Mouse (Mus musculus) CH12.LX (cell line): ENCODE measurements around the gene Eps8. TPM values are rescaled to one million over a fixed set of nuclear protein-coding genes. Genes with fewer than 3 reads are reported as not detected.

Experiments used
- DNase-seq: peaks from one replicate; pipeline ENCODE4 v3.0.0-alpha.2; 2013; ENCODE audit errors: extremely low read depth
- H3K27ac ChIP-seq: 2 replicates; pipeline ENCODE4 v1.5.1; 2012; ENCODE audit warnings: low read depth, mild to moderate bottlenecking, control low read depth, moderate library complexity; ENCODE audit not compliant: insufficient read depth
- H3K27me3 ChIP-seq: replicated peaks from 2 replicates; pipeline ENCODE3; 2012; ENCODE audit warnings: inconsistent platforms
- H3K36me3 ChIP-seq, 2 experiments: replicated peaks in 1 of 2; 2 replicates each; pipeline versions ENCODE3 to v1.6.1; 2012; ENCODE audit warnings: inconsistent platforms in 1 of 2, low read length in 1 of 2, mild to moderate bottlenecking in 1 of 2, mixed read lengths in 1 of 2, moderate library complexity in 1 of 2; ENCODE audit not compliant: control insufficient read depth in 1 of 2, insufficient read depth in 1 of 2
- H3K4me1 ChIP-seq, 2 experiments: 2 replicates each; pipeline ENCODE4 v1.6.1; 2012; ENCODE audit warnings: inconsistent platforms in 1 of 2, moderate library complexity in 1 of 2; ENCODE audit not compliant: insufficient read depth in 2 of 2, control insufficient read depth in 1 of 2
- H3K4me2 ChIP-seq: 2 replicates; pipeline ENCODE4 v1.6.1; 2012; ENCODE audit warnings: low read depth, mild to moderate bottlenecking, control low read depth; ENCODE audit not compliant: poor library complexity, insufficient read depth, severe bottlenecking
- H3K4me3 ChIP-seq, 3 experiments: fragments of 150-350 bp in 1 of 3; sonication (generic) in 1 of 3; replicated peaks in 1 of 3; 2 replicates each; pipeline versions ENCODE3 to v1.5.1; 2011 to 2012; ENCODE audit warnings: low read depth in 2 of 3, low read length in 2 of 3, mild to moderate bottlenecking in 2 of 3, moderate library complexity in 2 of 3, control low read depth in 1 of 3, improper control_type of control experiment in 1 of 3, inconsistent platforms in 1 of 3, mixed read lengths in 1 of 3; ENCODE audit not compliant: poor library complexity in 1 of 3
- H3K79me2 ChIP-seq: replicated peaks from 2 replicates; pipeline ENCODE4 v1.6.1; 2012; ENCODE audit warnings: mild to moderate bottlenecking, moderate library complexity; ENCODE audit not compliant: control insufficient read depth, poor library complexity, insufficient read depth, severe bottlenecking; ENCODE audit errors: extremely low read depth
- H3K9ac ChIP-seq: 2 replicates; pipeline ENCODE4 v1.6.1; 2012; ENCODE audit warnings: low read depth, mild to moderate bottlenecking, control low read depth, moderate library complexity; ENCODE audit not compliant: insufficient read depth
- H3K9me3 ChIP-seq: replicated peaks from 2 replicates; pipeline ENCODE3; 2012; ENCODE audit warnings: low read length, inconsistent platforms, mixed read lengths
- CTCF ChIP-seq, 2 experiments: IDR thresholded peaks in 1 of 2; conservative IDR thresholded peaks in 1 of 2; 2 replicates each; pipeline ENCODE4 v1.5.1; 2011 to 2012; ENCODE audit warnings: low read depth in 2 of 2, low read length in 2 of 2, improper control_type of control experiment in 1 of 2, inconsistent platforms in 1 of 2, mild to moderate bottlenecking in 1 of 2, moderate library complexity in 1 of 2
- E2F4 ChIP-seq: IDR thresholded peaks from 2 replicates; pipeline ENCODE4 v1.6.1; 2011; ENCODE audit warnings: low read depth, low read length, improper control_type of control experiment; ENCODE audit not compliant: insufficient replicate concordance
- ELF1 ChIP-seq: IDR thresholded peaks from 2 replicates; pipeline ENCODE4 v1.6.1; 2014; ENCODE audit warnings: low read depth, mild to moderate bottlenecking, inconsistent platforms, low read length, improper control_type of control experiment
- EP300 ChIP-seq: IDR thresholded peaks from 2 replicates; pipeline ENCODE4 v1.6.1; 2011; ENCODE audit warnings: low read length, improper control_type of control experiment
- GABPA ChIP-seq: IDR thresholded peaks from 2 replicates; pipeline ENCODE4 v1.6.1; 2012; ENCODE audit warnings: low read depth, low read length, improper control_type of control experiment, inconsistent platforms; ENCODE audit not compliant: insufficient replicate concordance
- HCFC1 ChIP-seq: IDR thresholded peaks from 2 replicates; pipeline ENCODE4 v1.6.1; 2012; ENCODE audit warnings: low read depth, mild to moderate bottlenecking, inconsistent platforms, low read length, improper control_type of control experiment
- IRF4 ChIP-seq: IDR thresholded peaks from 2 replicates; pipeline ENCODE4 v1.6.1; 2014; ENCODE audit warnings: low read depth, mild to moderate bottlenecking, inconsistent platforms, low read length, improper control_type of control experiment
- JUND ChIP-seq: conservative IDR thresholded peaks from 2 replicates; pipeline ENCODE4 v1.6.1; 2011; ENCODE audit warnings: low read depth, low read length, improper control_type of control experiment
- KAT2A ChIP-seq: IDR thresholded peaks from 2 replicates; pipeline ENCODE4 v1.6.1; 2012; ENCODE audit warnings: low read length, improper control_type of control experiment, inconsistent platforms; ENCODE audit not compliant: insufficient replicate concordance
- MAX ChIP-seq: IDR thresholded peaks from 2 replicates; pipeline ENCODE4 v1.6.1; 2011; ENCODE audit warnings: low read length, improper control_type of control experiment
- MAZ ChIP-seq: IDR thresholded peaks from 2 replicates; pipeline ENCODE4 v1.6.1; 2012; ENCODE audit warnings: low read depth, mild to moderate bottlenecking, inconsistent platforms, low read length, improper control_type of control experiment, moderate library complexity
- MXI1 ChIP-seq: IDR thresholded peaks from 2 replicates; pipeline ENCODE4 v1.6.1; 2011; ENCODE audit warnings: mild to moderate bottlenecking, low read depth, low read length, improper control_type of control experiment
- MYC ChIP-seq: IDR thresholded peaks from 2 replicates; pipeline ENCODE4 v1.6.1; 2011; ENCODE audit warnings: low read depth, mild to moderate bottlenecking, improper control_type of control experiment, low read length
- POLR2A ChIP-seq: IDR thresholded peaks from 2 replicates; pipeline ENCODE4 v1.6.1; 2011; ENCODE audit warnings: low read depth, mild to moderate bottlenecking, improper control_type of control experiment, low read length
- POLR2AphosphoS2 ChIP-seq: IDR thresholded peaks from 2 replicates; pipeline ENCODE4 v1.6.1; 2011; ENCODE audit warnings: low read depth, low read length, improper control_type of control experiment
- RCOR1 ChIP-seq: conservative IDR thresholded peaks from 2 replicates; pipeline ENCODE4 v1.6.1; 2012; ENCODE audit warnings: low read depth, mild to moderate bottlenecking, inconsistent platforms, low read length, improper control_type of control experiment
- SIN3A ChIP-seq: IDR thresholded peaks from 2 replicates; pipeline ENCODE4 v1.6.1; 2012; ENCODE audit warnings: low read length, improper control_type of control experiment, inconsistent platforms
- TBP ChIP-seq: conservative IDR thresholded peaks from 2 replicates; pipeline ENCODE4 v1.6.1; 2011; ENCODE audit warnings: low read depth, low read length, improper control_type of control experiment
- UBTF ChIP-seq: IDR thresholded peaks from 2 replicates; pipeline ENCODE4 v1.6.1; 2012; ENCODE audit warnings: low read depth, mild to moderate bottlenecking, inconsistent platforms, low read length, improper control_type of control experiment, moderate library complexity
- USF2 ChIP-seq: conservative IDR thresholded peaks from 2 replicates; pipeline ENCODE4 v1.6.1; 2011; ENCODE audit warnings: low read depth, low read length, improper control_type of control experiment
- ZKSCAN1 ChIP-seq: IDR thresholded peaks from 2 replicates; pipeline ENCODE4 v1.6.1; 2012; ENCODE audit warnings: low read depth, inconsistent platforms, low read length, improper control_type of control experiment, borderline replicate concordance
- ZMIZ1 ChIP-seq: IDR thresholded peaks from 2 replicates; pipeline ENCODE4 v1.6.1; 2012; ENCODE audit warnings: low read depth, mild to moderate bottlenecking, inconsistent platforms, low read length, improper control_type of control experiment
- ZNF384 ChIP-seq: IDR thresholded peaks from 2 replicates; pipeline ENCODE4 v1.6.1; 2012; ENCODE audit warnings: low read depth, low read length, improper control_type of control experiment, inconsistent platforms
- dilution Hi-C: fragments of 300-500 bp; cut with MboI; formaldehyde crosslinking; loops from 2 replicates; pipeline ENCODE4 v1.14.3; 2020; ENCODE audit warnings: low sequenced_read_pairs; ENCODE audit not compliant: extremely low pct_unique_long_range_greater_than_20kb, extremely low pct_ligation_motif_present
- in situ Hi-C: fragments of 300-500 bp; cut with MboI; formaldehyde crosslinking; loops from 3 replicates; pipeline ENCODE4 v1.14.3; 2019; ENCODE audit warnings: low sequenced_read_pairs, low pct_ligation_motif_present, low pct_unique_long_range_greater_than_20kb, mixed read lengths
- polyA plus RNA-seq: library from polyadenylated mRNA; unstranded; fragments of >175 nt; gene quantifications from 2 replicates; pipeline ENCODE4 v1.2.1, GENCODE M21; 2012; ENCODE audit warnings: low read depth; ENCODE audit not compliant: insufficient read length
- total RNA-seq, 2 experiments: library from RNA; depleted of rRNA; stranded (reverse); fragments of 300-350 nt in 1 of 2; fragments of >200 nt in 1 of 2; gene quantifications; 2 replicates each; pipeline ENCODE4 v1.2.3; 2012 to 2014

Eps8 gene
- total and polyA plus RNA-seq, 3 experiments: 2.2 to 7.4 (median 2.2) TPM

DNA sequence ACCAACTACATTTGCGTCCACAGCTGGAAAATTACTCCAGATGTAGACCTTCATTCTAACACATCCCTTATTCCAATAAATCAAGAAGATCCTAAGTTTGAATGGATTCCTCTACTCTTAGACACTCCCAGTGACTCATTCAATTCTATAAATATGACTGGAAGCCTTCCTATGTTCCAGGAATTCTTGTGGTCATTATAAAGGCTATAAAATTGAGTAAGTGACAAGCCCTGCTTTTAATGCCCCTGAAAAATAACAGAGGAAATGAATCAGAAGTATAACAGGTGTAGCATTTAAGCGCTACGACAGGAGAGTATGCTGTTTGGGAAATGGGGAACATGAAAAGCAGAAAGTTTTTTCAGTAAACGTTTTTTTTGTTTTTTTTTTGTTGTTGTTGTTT lies 139.8 kb downstream of the Eps8 start:
- Histone ChIP-seq H3K36me3 (peaks cover 0 to 22% of the 10 kb centered on the region in 2 experiments), H3K4me1 (no peaks in the 10 kb centered on the region), H3K27ac (no peak overlapping the region), H3K4me2 (no peak overlapping the region), H3K79me2 (no peaks in the 10 kb centered on the region), H3K4me3 (no peak overlapping the region), H3K9ac (no peak overlapping the region), H3K9me3 (no peaks in the 10 kb centered on the region), H3K27me3 (no peaks in the 10 kb centered on the region)
- dilution Hi-C loops: no loop called here
- TF ChIP-seq CTCF (conservative IDR thresholded peaks at IDR 0.05 in 1 of 2, IDR thresholded peaks at IDR 0.05 in 1 of 2; ENCODE audit: low read depth in 2 of 2, low read length in 2 of 2) (no peak), GABPA (no peak)
- DNase-seq: no peak
- in situ Hi-C loops: no loop called here

DNA sequence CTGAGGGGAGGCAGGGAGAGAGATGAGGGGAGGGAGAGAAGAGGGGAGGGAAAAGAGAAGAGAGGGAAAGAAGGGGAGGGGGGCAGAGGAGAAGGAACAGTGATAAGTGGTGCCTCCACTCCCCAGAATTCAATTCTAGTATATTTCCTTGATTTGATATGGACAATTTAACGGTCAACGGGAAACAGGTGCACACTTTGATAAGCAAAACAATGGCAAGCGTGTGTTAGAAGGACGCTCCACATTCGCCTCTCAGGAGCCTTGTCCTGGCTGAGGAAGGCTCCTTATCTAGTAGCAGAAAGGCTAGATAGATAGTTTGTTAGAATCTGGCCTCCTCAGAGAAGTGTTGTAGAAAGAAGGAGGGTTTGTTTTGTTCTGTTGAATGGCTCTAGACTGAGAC lies 141.9 kb downstream of the Eps8 start:
- Histone ChIP-seq H3K4me1 (no peaks in the 10 kb centered on the region), H3K4me2 (no peak overlapping the region), H3K4me3 (no peak overlapping the region), H3K9ac (no peak overlapping the region), H3K27me3 (no peaks in the 10 kb centered on the region), H3K9me3 (no peaks in the 10 kb centered on the region), H3K27ac (no peak overlapping the region)
- in situ Hi-C loops: no loop called here
- dilution Hi-C loops: no loop called here
- no peak for TF ChIP-seq ZMIZ1
- TF ChIP-seq JUND: no peak
- TF ChIP-seq MXI1: no peak
- TF ChIP-seq, all 38 proteins: peak for 0
- DNase-seq: no peak
- no peaks in the 10 kb centered on the region for H3K79me2 ChIP-seq
- peaks cover 0 to 30% of the 10 kb centered on the region in 2 experiments for H3K36me3 ChIP-seq

DNA sequence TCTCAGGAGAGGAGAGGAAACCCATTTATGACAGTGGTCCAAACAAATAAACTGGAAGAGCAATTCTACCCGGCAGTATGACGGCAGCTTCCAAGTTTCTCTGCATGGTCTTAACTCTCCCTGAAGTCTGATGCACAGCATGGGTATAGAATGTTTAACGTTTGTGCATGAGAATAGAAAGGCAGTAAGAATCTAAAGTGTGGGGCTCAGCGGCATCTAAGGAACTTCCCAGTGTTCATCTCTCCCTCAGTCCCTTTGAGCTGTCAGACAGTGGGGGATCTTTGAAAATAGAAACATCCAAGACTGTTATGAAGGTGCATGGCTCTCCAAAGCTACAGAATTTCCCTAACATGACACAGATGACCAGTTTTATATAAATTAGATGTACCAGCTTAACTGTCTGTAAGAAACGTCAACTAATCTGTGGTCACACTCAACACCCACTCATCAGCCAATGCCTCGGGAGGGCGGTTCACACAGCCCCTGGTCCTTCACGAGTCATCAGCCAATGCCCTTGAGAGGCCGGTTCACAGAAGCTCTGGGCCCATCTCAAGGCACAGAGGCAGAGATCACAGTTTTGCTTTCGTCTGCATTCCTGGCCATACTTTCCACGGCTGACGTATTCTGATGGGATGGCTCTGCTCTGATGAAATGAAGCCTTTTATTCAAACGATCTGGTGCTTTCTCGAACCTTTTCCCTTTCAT lies 145.2 kb downstream of the Eps8 start:
- H3K4me3 ChIP-seq: no peak overlapping the region
- H3K79me2 ChIP-seq: no peaks in the 10 kb centered on the region
- dilution Hi-C loops: no loop called here
- H3K4me2 ChIP-seq: no peak overlapping the region
- H3K9ac ChIP-seq: no peak overlapping the region
- H3K27me3 ChIP-seq: no peaks in the 10 kb centered on the region
- in situ Hi-C loops: no loop called here
- H3K9me3 ChIP-seq: no peaks in the 10 kb centered on the region
- DNase-seq: no peak
- TF ChIP-seq UBTF: no peak
- no peak for TF ChIP-seq POLR2AphosphoS2
- no peak for TF ChIP-seq MAX
- TF ChIP-seq IRF4: no peak
- TF ChIP-seq MAZ: no peak
- TF ChIP-seq POLR2A: no peak
- no peak for TF ChIP-seq SIN3A
- no peak for TF ChIP-seq ZNF384
- no peak for TF ChIP-seq EP300
- no peak for TF ChIP-seq KAT2A
- TF ChIP-seq MYC: no peak
- no peak for TF ChIP-seq CTCF (conservative IDR thresholded peaks at IDR 0.05 in 1 of 2, IDR thresholded peaks at IDR 0.05 in 1 of 2; ENCODE audit: low read depth in 2 of 2, low read length in 2 of 2)
- TF ChIP-seq E2F4: no peak
- no peak for TF ChIP-seq ZKSCAN1
- no peak for TF ChIP-seq TBP
- TF ChIP-seq ELF1: no peak
- no peak for TF ChIP-seq USF2
- TF ChIP-seq HCFC1: no peak
- no peak for TF ChIP-seq RCOR1
- TF ChIP-seq JUND: no peak
- TF ChIP-seq, all 38 proteins: peak for 0
- Histone ChIP-seq H3K4me1 (peaks cover 0 to 11% of the 10 kb centered on the region in 2 experiments; a peak in 1 of 4 replicates), H3K27ac (no peak overlapping the region), H3K36me3 (peaks cover 0 to 32% of the 10 kb centered on the region in 2 experiments)
